Mouse (Mus musculus) G1E (cell line): ENCODE results near the gene Svs6.

Experiments used
- CTCF ChIP-seq: IDR thresholded peaks from 2 replicates; pipeline ENCODE4 v1.5.1; 2012; ENCODE audit warnings: low read depth, low read length, inconsistent platforms, mixed read lengths
- GATA1 ChIP-seq: IDR thresholded peaks from 2 replicates; pipeline ENCODE4 v1.6.1; 2012; ENCODE audit warnings: borderline replicate concordance, low read length, inconsistent platforms, mixed read lengths
- TAL1 ChIP-seq: conservative IDR thresholded peaks from 2 replicates; pipeline ENCODE4 v1.6.1; 2012; ENCODE audit warnings: low read depth, low read length, inconsistent platforms, mixed read lengths

GRCm38 (mm10) chr2:164359031-164359430, 42.5 kb downstream of the Svs6 start:
- TF ChIP-seq CTCF (no peak), TAL1 (no peak), GATA1 (no peak)
